Mouse (Mus musculus): Measurements from ENCODE around the gene Rpa2.
"Not testable (repeated sequence)": the region's sequence is repeated elsewhere in the genome, so short reads cannot be mapped to it uniquely, and the experiment has no call there.

Gene Rpa2

GRCm38 (mm10) chr4:132762602-132763001 is 5.5 kb upstream of the Rpa2 start:
- DNase-seq (ENCODE audit: low spot score), result no peak

DNA sequence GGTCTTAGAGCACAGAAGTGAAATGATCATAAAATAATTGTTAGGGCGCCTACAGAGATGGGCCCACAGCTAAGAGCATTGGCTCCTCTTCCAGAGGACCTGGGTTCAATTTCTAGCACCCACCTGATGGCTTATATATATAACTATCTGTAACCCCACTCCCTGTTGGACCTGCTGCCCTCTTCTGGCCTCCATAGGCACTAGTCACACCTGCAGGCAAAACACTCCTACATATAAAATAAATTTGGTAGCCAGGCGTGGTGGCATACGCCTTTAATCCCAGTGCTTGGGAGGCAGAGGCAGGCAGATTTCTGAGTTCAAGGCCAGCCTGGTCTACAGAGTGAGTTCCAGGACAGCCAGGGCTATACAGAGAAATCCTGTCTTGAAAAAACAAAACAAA is 5.0 kb upstream of the Rpa2 start:
- DNase-seq (ENCODE audit: low spot score), result not testable (repeated sequence)

DNA sequence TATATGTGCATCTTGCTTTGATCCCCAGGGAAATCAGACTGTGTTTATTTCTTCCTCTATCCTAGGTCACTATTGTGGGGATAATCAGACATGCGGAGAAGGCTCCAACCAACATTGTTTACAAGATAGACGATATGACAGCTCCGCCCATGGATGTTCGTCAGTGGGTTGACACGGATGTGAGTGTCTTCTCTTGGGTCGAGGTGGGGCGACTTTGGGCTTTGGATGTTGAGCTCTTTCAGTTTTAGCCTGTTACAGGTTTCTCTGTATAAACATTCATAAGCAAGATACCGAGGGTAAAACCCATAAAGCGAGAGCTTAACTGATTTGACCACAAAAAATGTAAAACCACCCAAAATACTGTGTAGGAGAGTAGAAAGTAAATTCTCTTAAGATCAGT is 3.6 kb downstream of the Rpa2 start:
- DNase-seq (ENCODE audit: low spot score), result no peak

GRCm38 (mm10) chr4:132774905-132775304 is 6.8 kb downstream of the Rpa2 start:
- DNase-seq (ENCODE audit: low spot score), result no peak

DNA sequence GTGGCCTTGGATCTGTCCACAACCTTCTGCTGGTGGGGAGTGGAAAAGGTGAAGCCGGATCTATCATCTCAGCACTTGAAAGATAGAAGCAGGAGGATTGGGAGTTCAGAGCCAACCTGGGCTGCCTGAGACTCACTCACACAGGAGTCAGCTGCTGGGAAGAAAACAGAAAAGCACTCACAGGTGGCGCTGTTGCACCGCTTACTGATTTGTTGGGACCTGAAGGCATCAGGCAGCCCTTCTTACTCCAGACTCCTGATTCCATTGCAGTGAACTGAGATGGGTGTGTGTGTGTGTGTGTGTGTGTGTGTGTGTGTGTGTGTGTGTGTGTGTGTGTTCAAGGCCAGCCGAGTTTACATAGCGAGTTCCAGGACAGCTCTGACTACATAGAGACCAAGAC is 8.6 kb downstream of the Rpa2 start:
- peak; percentile 65 for DNase-seq (ENCODE audit: low spot score)

GRCm38 (mm10) chr4:132778562-132779201 is 10.6 kb downstream of the Rpa2 start:
- DNase-seq (ENCODE audit: low spot score), result no peak

DNA sequence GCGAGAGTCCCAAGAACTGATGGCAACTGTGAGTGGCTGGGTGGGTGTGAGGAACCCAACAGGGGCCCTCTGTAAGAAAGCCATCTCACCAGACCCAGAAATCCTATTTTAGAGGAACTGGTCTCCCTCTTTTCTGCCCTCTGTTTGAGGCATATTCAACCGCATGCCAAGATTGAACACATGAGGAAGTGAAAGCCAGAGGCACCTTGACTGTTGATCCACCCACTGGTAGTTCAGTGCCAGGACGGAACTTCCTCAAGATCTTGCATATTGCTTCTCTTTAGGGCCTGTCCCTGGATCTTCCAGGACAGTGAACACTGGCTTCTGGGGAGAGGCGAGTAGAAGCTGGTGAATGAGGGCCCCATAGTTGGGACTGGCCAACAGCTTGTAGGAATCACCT is 12.2 kb downstream of the Rpa2 start:
- DNase-seq (ENCODE audit: low spot score), result peak; percentile 58

- DNase-seq (ENCODE audit: low spot score), result no peak
These were observed 15.6 kb downstream of the Rpa2 start for GRCm38 (mm10) chr4:132783732-132784131.

DNA sequence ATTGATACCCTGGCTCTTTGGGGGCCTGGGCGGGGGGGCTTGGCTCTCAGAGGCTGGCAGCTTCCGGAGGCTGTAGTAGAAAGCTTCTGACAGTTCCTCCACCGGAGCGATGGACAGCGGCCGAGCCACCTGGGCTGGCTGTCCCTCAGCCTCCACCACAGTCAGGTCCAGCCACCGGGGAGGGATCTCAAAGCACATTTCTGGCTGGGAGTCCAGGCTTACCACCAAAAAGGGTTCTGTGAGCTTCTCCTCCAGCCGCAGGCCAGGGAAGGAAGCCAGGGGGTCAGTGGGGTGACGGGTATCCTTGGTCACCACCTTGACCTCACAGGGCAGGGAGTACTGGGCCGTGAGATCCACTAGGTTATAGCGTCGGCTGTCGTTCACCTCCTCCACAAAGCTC is 17.1 kb downstream of the Rpa2 start:
- no peak for DNase-seq (ENCODE audit: low spot score)

DNA sequence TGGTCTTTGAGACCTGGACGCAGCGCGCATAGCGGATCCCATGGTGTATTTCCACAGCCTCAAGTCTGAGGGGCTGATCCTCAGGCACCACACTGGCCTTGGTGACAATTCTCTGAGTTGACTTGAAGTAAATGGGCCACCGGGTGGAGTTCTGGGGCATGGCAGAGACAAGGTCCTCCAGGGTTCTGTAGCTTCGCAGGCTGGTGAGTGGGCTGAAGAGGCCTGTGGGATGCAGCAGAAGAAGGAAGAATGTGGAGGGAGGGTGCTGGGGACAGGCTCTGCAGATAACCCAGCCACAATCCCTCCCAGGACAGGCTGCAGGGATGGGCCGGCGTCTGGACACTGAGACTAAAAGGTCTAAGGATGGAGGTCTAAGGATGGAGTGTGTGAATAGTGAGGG is 21.6 kb downstream of the Rpa2 start:
- DNase-seq (ENCODE audit: low spot score), result no peak

DNA sequence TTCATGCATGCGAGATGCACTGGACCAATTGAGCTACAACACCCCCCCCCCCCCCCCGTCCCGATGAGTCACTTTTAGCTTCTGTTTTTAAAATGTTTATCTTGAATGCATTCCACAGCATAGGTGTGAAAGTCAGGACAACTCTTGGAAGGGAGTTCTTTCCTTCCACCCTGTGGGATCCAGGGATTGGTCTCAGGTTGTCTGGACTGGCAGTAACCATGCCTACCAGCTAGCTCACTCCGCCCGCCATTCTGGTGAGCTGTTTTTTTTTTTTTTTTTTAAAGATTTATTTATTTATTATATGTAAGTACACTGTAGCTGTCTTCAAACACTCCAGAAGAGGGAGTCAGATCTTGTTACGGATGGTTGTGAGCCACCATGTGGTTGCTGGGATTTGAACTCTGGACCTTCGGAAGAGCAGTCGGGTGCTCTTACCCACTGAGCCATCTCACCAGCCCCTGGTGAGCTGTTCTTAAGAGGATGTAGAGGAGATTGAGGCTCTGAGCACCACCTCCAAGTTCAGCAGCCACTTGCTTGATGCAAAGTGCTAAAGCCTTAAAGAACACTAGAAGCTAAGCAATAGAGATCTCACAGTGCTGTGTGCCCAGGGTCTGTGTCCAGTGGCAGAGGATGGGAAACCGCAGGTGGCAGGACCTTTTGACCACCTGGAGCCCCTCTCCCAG is 25.3 kb downstream of the Rpa2 start:
- DNase-seq (ENCODE audit: low spot score), result not testable (repeated sequence)

GRCm38 (mm10) chr4:132794028-132794427 is 25.9 kb downstream of the Rpa2 start:
- peak; percentile 44 for DNase-seq (ENCODE audit: low spot score)

- DNase-seq (ENCODE audit: low spot score), result peak; percentile 69
These were observed 26.6 kb downstream of the Rpa2 start for GRCm38 (mm10) chr4:132794760-132795159.

DNA sequence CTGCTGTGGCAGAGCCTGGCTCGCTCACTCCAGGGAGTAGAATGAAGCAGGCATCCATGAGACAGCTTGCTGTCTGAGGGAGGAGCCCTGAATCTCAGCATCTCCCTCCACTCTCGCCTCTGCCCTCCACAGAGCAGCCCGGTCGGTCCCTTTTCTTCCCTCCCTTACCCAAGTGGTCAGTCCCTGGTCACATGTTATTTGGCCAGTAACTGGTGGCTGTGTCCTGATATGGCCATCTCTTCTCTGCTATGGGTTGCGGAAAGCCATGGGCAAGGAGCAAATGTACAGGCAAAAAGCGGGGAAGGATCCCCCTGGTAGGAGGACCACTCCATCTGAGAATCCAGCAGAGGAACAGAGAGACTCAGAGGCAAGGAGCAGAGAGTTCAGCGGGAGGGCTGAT is 27.0 kb downstream of the Rpa2 start:
- no peak for DNase-seq (ENCODE audit: low spot score)

DNA sequence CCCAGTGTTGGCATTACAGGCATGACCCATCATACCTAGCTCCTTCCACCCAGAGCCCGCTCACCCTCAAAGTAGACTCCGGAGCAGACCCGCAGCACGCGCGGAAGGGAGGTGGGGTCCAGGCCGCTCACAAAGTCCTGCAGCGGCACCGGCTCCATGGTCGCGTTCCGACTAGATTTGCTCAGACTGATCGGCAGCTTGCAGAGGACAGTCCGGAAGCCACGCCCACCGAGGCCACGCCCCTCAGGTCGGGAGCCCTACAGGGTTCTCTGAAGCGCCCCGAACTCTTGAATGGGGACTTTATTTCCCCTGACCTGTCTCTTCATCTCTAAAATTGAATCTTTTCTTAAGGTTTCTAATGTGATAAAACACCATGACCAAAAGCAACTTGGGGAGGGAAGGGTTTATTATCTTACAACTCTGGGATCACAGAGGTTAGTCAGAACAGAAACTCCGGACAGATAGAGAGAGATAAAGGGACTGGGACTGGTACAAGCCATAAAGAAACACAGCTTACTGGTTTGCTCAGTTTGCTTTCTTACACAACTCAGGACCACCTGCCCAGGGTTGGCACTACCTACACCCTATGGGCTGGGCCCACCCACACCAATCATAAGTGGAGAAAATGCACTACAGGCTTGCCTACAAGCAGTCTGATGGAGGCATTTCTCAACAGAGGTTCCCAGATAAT is 28.2 kb downstream of the Rpa2 start, which contains the start of gene Themis2:
TSS of gene Themis2 (minus strand) at position 192 of the 691 bp plus-strand sequence.
- peak; percentile 84 for DNase-seq (ENCODE audit: low spot score)

DNA sequence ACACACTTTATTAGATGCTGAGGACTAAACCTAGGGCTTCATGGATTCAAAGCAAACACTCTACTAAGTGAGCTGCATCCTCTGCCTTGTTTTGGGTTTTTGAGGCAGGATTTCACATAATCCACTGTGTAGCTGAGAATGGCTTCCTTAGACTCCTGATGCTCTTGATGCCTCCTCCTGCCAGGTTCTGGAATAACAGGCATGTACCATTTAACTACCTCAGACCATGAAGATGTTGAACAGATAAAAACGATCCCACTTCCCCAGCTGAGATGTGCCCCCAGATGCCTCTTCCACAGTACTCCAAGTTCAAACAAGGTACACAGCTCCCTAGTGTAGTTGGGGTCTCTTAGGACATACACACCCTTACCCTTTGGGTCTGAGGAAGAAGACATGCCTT is 29.3 kb downstream of the Rpa2 start:
- DNase-seq (ENCODE audit: low spot score), result no peak

- no peak for DNase-seq (ENCODE audit: low spot score)
These were observed 29.9 kb downstream of the Rpa2 start for GRCm38 (mm10) chr4:132798028-132798427.

- not testable (repeated sequence) for DNase-seq (ENCODE audit: low spot score)
These were observed 30.5 kb downstream of the Rpa2 start for GRCm38 (mm10) chr4:132798666-132799065.

DNA sequence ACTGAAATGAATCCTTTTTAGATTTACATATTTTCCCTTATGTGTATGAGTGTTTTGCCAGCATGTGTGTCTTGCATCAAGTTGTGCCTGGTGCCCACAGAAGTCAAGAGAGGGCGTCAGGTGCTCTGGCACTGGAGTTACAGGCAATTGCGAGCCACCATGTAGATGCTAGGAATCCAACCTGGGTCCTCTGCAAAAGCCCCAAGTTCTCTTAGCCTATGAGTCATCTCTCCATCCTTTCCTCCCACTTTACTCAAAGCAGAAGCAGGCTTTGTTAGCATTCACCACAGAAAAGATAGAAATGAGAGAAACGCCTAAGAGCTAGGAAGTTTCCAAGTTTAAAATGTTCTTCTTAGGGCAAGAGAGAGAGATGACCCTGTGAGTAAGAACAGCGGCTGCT is 31.7 kb downstream of the Rpa2 start:
- no peak for DNase-seq (ENCODE audit: low spot score)

- no peak for DNase-seq (ENCODE audit: low spot score)
These were observed 33.3 kb downstream of the Rpa2 start for GRCm38 (mm10) chr4:132801176-132802077.

DNA sequence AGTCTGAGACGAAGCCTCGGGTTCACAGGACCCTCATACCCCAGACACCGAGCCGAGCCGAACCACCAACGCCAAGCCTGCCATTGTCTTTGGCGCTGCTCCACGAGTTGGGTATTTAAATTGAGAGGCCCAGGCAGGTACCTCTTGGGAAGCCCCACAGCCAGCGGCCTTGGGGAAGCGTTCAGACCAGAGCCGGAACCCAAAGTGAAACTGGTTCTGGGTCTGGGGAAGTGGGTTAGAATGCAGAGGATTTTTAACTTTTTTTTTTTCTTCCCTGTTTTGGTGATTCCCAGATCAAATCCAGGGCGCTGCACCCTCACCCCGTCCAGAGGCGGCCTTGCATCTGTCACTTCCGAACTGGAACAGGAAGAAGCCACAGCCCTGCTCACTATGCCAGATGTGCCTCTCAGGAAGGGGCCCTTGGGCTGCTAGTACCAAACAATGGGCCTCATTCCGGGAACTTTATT is 34.1 kb downstream of the Rpa2 start:
- no peak for DNase-seq (ENCODE audit: low spot score)

GRCm38 (mm10) chr4:132803212-132803611 is 35.1 kb downstream of the Rpa2 start:
- no peak for DNase-seq (ENCODE audit: low spot score)
